28 mouse cellular contexts compared by ENCODE assay signal in the genomic region with DNA sequence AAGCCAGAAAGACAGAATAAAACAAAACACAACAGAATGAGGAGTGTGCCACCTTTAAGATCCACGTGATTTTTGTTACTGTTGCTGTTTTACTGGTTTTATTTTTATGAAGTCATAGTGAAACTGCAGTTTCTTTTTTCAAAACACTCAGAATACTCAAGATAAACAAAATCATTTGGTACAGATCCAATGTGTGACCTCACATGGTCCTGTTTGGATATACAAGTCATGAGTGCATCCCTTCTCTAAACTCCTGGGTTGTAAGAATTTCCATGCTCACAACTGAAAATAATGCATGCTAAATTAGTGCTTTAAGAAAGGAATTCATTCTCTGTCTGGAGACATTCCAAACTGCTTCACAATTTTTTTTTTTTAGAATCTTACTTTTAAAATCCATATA.
DNase-seq lines count a peak whose midpoint lies in the region; ATAC-seq and TF ChIP-seq lines count a peak whose summit lies in the region.
"Had no signal": no experiment of that assay in that cellular context is flagged by ENCODE, and none has a peak within 500 bp of the region (broad histone marks: within the 10 kb centered on the region; RNA-seq: fewer than 3 reads in every experiment).

No protein-coding gene starts in this region.

- no peak overlapping the region for H3K27ac ChIP-seq in embryonic facial prominence, embryonic 14.5 days (replicated peaks; ENCODE audit: low read depth, low read length)
- H3K27ac ChIP-seq in embryonic facial prominence, embryonic 10.5 days (replicated peaks), result no peak overlapping the region
- no peak overlapping the region for H3K27ac ChIP-seq in liver, adult 2 months (replicated peaks; ENCODE audit: insufficient read depth, low read depth, low read length)
- no peak overlapping the region for H3K27ac ChIP-seq in liver, postnatal 0 days (ENCODE audit: low read depth)
- H3K27ac ChIP-seq: embryonic facial prominence, embryonic 13.5 days; forebrain, embryonic 10.5 days; forebrain, embryonic 13.5 days; heart, adult 2 months; hindbrain, embryonic 10.5 days; hindbrain, embryonic 13.5 days had no signal

- 63% methylated on average over 1 of the region's 1 CpGs for WGBS in embryonic facial prominence, embryonic 14.5 days
- WGBS in embryonic facial prominence, embryonic 10.5 days, result 83% methylated on average over 1 of the region's 1 CpGs
- WGBS in liver, adult 2 months, result 55% methylated on average over 1 of the region's 1 CpGs
- 42% methylated on average over 1 of the region's 1 CpGs for WGBS in liver, postnatal 0 days (ENCODE audit: insufficient replicate concordance)

- H3K36me3 ChIP-seq in embryonic facial prominence, embryonic 14.5 days (ENCODE audit: control insufficient read depth, insufficient read depth, low read length), result no peaks in the 10 kb centered on the region
- H3K36me3 ChIP-seq in embryonic facial prominence, embryonic 10.5 days (replicated peaks), result no peaks in the 10 kb centered on the region
- no peaks in the 10 kb centered on the region for H3K36me3 ChIP-seq in liver, adult 2 months (ENCODE audit: control insufficient read depth, insufficient read depth, low read length)
- H3K36me3 ChIP-seq in liver, postnatal 0 days (replicated peaks; ENCODE audit: insufficient read depth, low read length), result no peaks in the 10 kb centered on the region
- H3K36me3 ChIP-seq: embryonic facial prominence, embryonic 13.5 days; forebrain, embryonic 10.5 days; G1E; hindbrain, embryonic 10.5 days; hindbrain, embryonic 13.5 days had no signal

- TF ChIP-seq CTCF in liver, adult 2 months (IDR thresholded peaks at IDR 0.05; ENCODE audit: low read depth, low read length), result no peak
- no peak for TF ChIP-seq CTCF in liver, postnatal 0 days (IDR thresholded peaks at IDR 0.05; ENCODE audit: low read depth)

- no peaks in the 10 kb centered on the region for H3K9me3 ChIP-seq in embryonic facial prominence, embryonic 14.5 days (ENCODE audit: control insufficient read depth, low read length)
- no peaks in the 10 kb centered on the region for H3K9me3 ChIP-seq in embryonic facial prominence, embryonic 10.5 days
- H3K9me3 ChIP-seq in liver, postnatal 0 days (ENCODE audit: low read length), result no peaks in the 10 kb centered on the region
- H3K9me3 ChIP-seq: embryonic facial prominence, embryonic 13.5 days; forebrain, embryonic 10.5 days; forebrain, embryonic 13.5 days; hindbrain, embryonic 10.5 days; hindbrain, embryonic 13.5 days had no signal

- no peak for ATAC-seq in embryonic facial prominence, embryonic 14.5 days (ENCODE audit: low read depth)
- no peak for ATAC-seq in liver, postnatal 0 days
- ATAC-seq: forebrain, embryonic 13.5 days; forebrain, embryonic 16.5 days; hindbrain, embryonic 16.5 days; Patski had no signal

- no peaks in the 10 kb centered on the region for H3K4me1 ChIP-seq in embryonic facial prominence, embryonic 14.5 days (ENCODE audit: control insufficient read depth, insufficient read depth, low read length)
- no peaks in the 10 kb centered on the region for H3K4me1 ChIP-seq in embryonic facial prominence, embryonic 10.5 days
- peaks cover 5% of the 10 kb centered on the region for H3K4me1 ChIP-seq in liver, adult 2 months (ENCODE audit: control insufficient read depth, insufficient read depth, low read length)
- no peaks in the 10 kb centered on the region for H3K4me1 ChIP-seq in liver, postnatal 0 days (ENCODE audit: insufficient read depth)
- H3K4me1 ChIP-seq: embryonic facial prominence, embryonic 13.5 days; forebrain, embryonic 10.5 days; forebrain, embryonic 13.5 days; hindbrain, embryonic 10.5 days; hindbrain, embryonic 13.5 days had no signal

- H3K4me2 ChIP-seq in embryonic facial prominence, embryonic 14.5 days (ENCODE audit: low read depth, low read length), result no peak overlapping the region
- no peak overlapping the region for H3K4me2 ChIP-seq in liver, postnatal 0 days (ENCODE audit: low read depth, low read length)
- H3K4me2 ChIP-seq: embryonic facial prominence, embryonic 13.5 days; forebrain, embryonic 13.5 days; heart, embryonic 11.5 days; hindbrain, embryonic 13.5 days had no signal

- no peaks in the 10 kb centered on the region for H3K79me2 ChIP-seq in liver, adult 2 months (ENCODE audit: control insufficient read depth, insufficient read depth, low read length)

- TF ChIP-seq EP300 in liver, postnatal 0 days (IDR thresholded peaks at IDR 0.05; ENCODE audit: low read depth), result no peak

- no peak for TF ChIP-seq POLR2A in liver, adult 2 months (IDR thresholded peaks at IDR 0.05; ENCODE audit: extremely low read depth, insufficient read depth, low read length)

- no peak overlapping the region for H3K4me3 ChIP-seq in embryonic facial prominence, embryonic 14.5 days (ENCODE audit: low read depth, low read length)
- no peak overlapping the region for H3K4me3 ChIP-seq in embryonic facial prominence, embryonic 10.5 days
- H3K4me3 ChIP-seq in liver, adult 2 months (ENCODE audit: insufficient read depth, low read depth, low read length), result no peak overlapping the region
- H3K4me3 ChIP-seq in liver, postnatal 0 days (ENCODE audit: low read depth, low read length), result no peak overlapping the region
- H3K4me3 ChIP-seq: embryonic facial prominence, embryonic 13.5 days; forebrain, embryonic 10.5 days; forebrain, embryonic 13.5 days; heart, adult 2 months; hindbrain, embryonic 10.5 days; hindbrain, embryonic 13.5 days had no signal

- H3K9ac ChIP-seq in embryonic facial prominence, embryonic 14.5 days (ENCODE audit: low read depth, low read length), result no peak overlapping the region
- no peak overlapping the region for H3K9ac ChIP-seq in liver, adult 2 months (ENCODE audit: low read depth, low read length)
- no peak overlapping the region for H3K9ac ChIP-seq in liver, postnatal 0 days (replicated peaks)
- H3K9ac ChIP-seq: embryonic facial prominence, embryonic 13.5 days; forebrain, embryonic 13.5 days; hindbrain, embryonic 13.5 days had no signal

- H3K27me3 ChIP-seq in embryonic facial prominence, embryonic 14.5 days (replicated peaks; ENCODE audit: control insufficient read depth, insufficient read depth, low read length), result no peaks in the 10 kb centered on the region
- no peaks in the 10 kb centered on the region for H3K27me3 ChIP-seq in embryonic facial prominence, embryonic 10.5 days (replicated peaks; ENCODE audit: low read depth, poor library complexity, severe bottlenecking)
- no peaks in the 10 kb centered on the region for H3K27me3 ChIP-seq in liver, adult 2 months (ENCODE audit: control insufficient read depth, insufficient read depth, low read length)
- no peaks in the 10 kb centered on the region for H3K27me3 ChIP-seq in liver, postnatal 0 days (ENCODE audit: insufficient read depth, low read length)
- H3K27me3 ChIP-seq: CH12.LX; embryonic facial prominence, embryonic 13.5 days; forebrain, embryonic 13.5 days; hindbrain, embryonic 13.5 days; Patski had no signal

- peak; percentile 17 for DNase-seq in embryonic facial prominence, embryonic 14.5 days (ENCODE audit: low spot score)
- no peak for DNase-seq in embryonic facial prominence, embryonic 10.5 days (ENCODE audit: low spot score)
- DNase-seq in liver, adult 2 months (ENCODE audit: extremely low read depth, low read depth, low spot score), result peak; percentile 71
- DNase-seq in liver, postnatal 0 days, result no peak
- peak; percentile 7 for DNase-seq in lung, postnatal 25 days (ENCODE audit: low spot score)
- DNase-seq in lung, postnatal 14 days, result no peak
- DNase-seq in skeletal muscle tissue, adult 2 months (ENCODE audit: low read depth, low spot score), result peak; percentile 37
- DNase-seq in layer of hippocampus, postnatal 25 days (ENCODE audit: extremely low spot score in 1 of 2, low spot score in 1 of 2), result no peak
- DNase-seq: adrenal gland, adult 2 months; adrenal gland, postnatal 14 days; B cell, adult 2 months; cerebellum, adult 11 months; cerebellum, adult 2 months; cerebellum, adult 9-11 months; cerebellum, postnatal 25 days; gastrocnemius, postnatal 36 days; heart, adult 2 months had no signal

Comparison
In these comparisons a context has a peak if more than half of its experiments do, and no peak if none do; other contexts are left out.
1. DNase-seq: peak in embryonic facial prominence, embryonic 14.5 days (single experiment), liver, adult 2 months (single experiment), lung, postnatal 25 days (single experiment) and skeletal muscle tissue, adult 2 months (single experiment); none in embryonic facial prominence, embryonic 10.5 days (single experiment), liver, postnatal 0 days (single experiment), lung, postnatal 14 days (single experiment) and layer of hippocampus, postnatal 25 days (0 of 2).